Mouse (Mus musculus): Measurements from ENCODE around the gene Jph4. TPM values are rescaled to one million over a fixed set of nuclear protein-coding genes. Genes with fewer than 3 reads are reported as not detected.

The Jph4 gene
- polyA plus RNA-seq, 1 experiment, result 0.43 TPM

- WGBS, result 11% methylated on average over 34 of the region's 34 CpGs
Measured at GRCm38 (mm10) chr14:55091209-55091865, 25.4 kb downstream of the Jph4 start.

GRCm38 (mm10) chr14:55089199-55089947 is 27.4 kb downstream of the Jph4 start:
- no peak for DNase-seq
- 62% methylated on average over 13 of the region's 13 CpGs for WGBS
- Histone ChIP-seq H3K4me3 (replicated peaks; ENCODE audit: extremely low read depth, low read depth, low read length) (no peak overlapping the region), H3K4me1 (ENCODE audit: control insufficient read depth, insufficient read depth, low read length) (no peaks in the 10 kb centered on the region; the same call in 1 of the 2 replicates)
- TF ChIP-seq CTCF (IDR thresholded peaks at IDR 0.05; ENCODE audit: insufficient read depth, low read length), result no peak
- TF ChIP-seq POLR2A (IDR thresholded peaks at IDR 0.05; ENCODE audit: borderline replicate concordance, extremely low read depth, low read depth, low read length), result no peak

More at GRCm38 (mm10) chr14:55091209-55091865, 25.4 kb downstream of the Jph4 start:
- Histone ChIP-seq H3K4me1 (ENCODE audit: control insufficient read depth, insufficient read depth, low read length) (peaks cover 2% of the 10 kb centered on the region; the same call in 1 of the 2 replicates), H3K4me3 (replicated peaks; ENCODE audit: extremely low read depth, low read depth, low read length) (peak overlapping the region; percentile 93)
- TF ChIP-seq CTCF (IDR thresholded peaks at IDR 0.05; ENCODE audit: insufficient read depth, low read length), result no peak
- no peak for TF ChIP-seq POLR2A (IDR thresholded peaks at IDR 0.05; ENCODE audit: borderline replicate concordance, extremely low read depth, low read depth, low read length)
- DNase-seq, result peak; percentile 34

- TF ChIP-seq CTCF (IDR thresholded peaks at IDR 0.05; ENCODE audit: insufficient read depth, low read length) (no peak), POLR2A (IDR thresholded peaks at IDR 0.05; ENCODE audit: borderline replicate concordance, extremely low read depth, low read depth, low read length) (no peak)
- H3K4me3 ChIP-seq (replicated peaks; ENCODE audit: extremely low read depth, low read depth, low read length), result no peak overlapping the region
- no peaks in the 10 kb centered on the region; the same call in 1 of the 2 replicates for H3K4me1 ChIP-seq (ENCODE audit: control insufficient read depth, insufficient read depth, low read length)
- no peak for DNase-seq
- WGBS, result 91% methylated on average over 6 of the region's 6 CpGs
Measured at GRCm38 (mm10) chr14:55086009-55086514, 30.7 kb downstream of the Jph4 start.

GRCm38 (mm10) chr14:55085324-55086008 is 31.3 kb downstream of the Jph4 start:
- Histone ChIP-seq H3K4me3 (replicated peaks; ENCODE audit: extremely low read depth, low read depth, low read length) (no peak overlapping the region), H3K4me1 (ENCODE audit: control insufficient read depth, insufficient read depth, low read length) (no peaks in the 10 kb centered on the region)
- 74% methylated on average over 9 of the region's 9 CpGs for WGBS
- no peak for DNase-seq
- TF ChIP-seq CTCF (IDR thresholded peaks at IDR 0.05; ENCODE audit: insufficient read depth, low read length), result no peak
- TF ChIP-seq POLR2A (IDR thresholded peaks at IDR 0.05; ENCODE audit: borderline replicate concordance, extremely low read depth, low read depth, low read length), result no peak

- Histone ChIP-seq H3K4me3 (replicated peaks; ENCODE audit: extremely low read depth, low read depth, low read length) (no peak overlapping the region), H3K4me1 (ENCODE audit: control insufficient read depth, insufficient read depth, low read length) (no peaks in the 10 kb centered on the region)
- TF ChIP-seq POLR2A (IDR thresholded peaks at IDR 0.05; ENCODE audit: borderline replicate concordance, extremely low read depth, low read depth, low read length) (no peak), CTCF (IDR thresholded peaks at IDR 0.05; ENCODE audit: insufficient read depth, low read length) (no peak)
- 64% methylated on average over 6 of the region's 6 CpGs for WGBS
- DNase-seq, result no peak
Measured at GRCm38 (mm10) chr14:55083481-55083880, 33.3 kb downstream of the Jph4 start.

- 42% methylated on average over 5 of the region's 5 CpGs for WGBS
- no peaks in the 10 kb centered on the region for H3K4me1 ChIP-seq (ENCODE audit: control insufficient read depth, insufficient read depth, low read length)
- no peak overlapping the region for H3K4me3 ChIP-seq (replicated peaks; ENCODE audit: extremely low read depth, low read depth, low read length)
- TF ChIP-seq POLR2A (IDR thresholded peaks at IDR 0.05; ENCODE audit: borderline replicate concordance, extremely low read depth, low read depth, low read length), result no peak
- no peak for TF ChIP-seq CTCF (IDR thresholded peaks at IDR 0.05; ENCODE audit: insufficient read depth, low read length)
- DNase-seq, result no peak
Measured at GRCm38 (mm10) chr14:55081105-55081504, 35.6 kb downstream of the Jph4 start.

- WGBS, result 23% methylated on average over 8 of the region's 8 CpGs
- TF ChIP-seq POLR2A (IDR thresholded peaks at IDR 0.05; ENCODE audit: borderline replicate concordance, extremely low read depth, low read depth, low read length) (no peak), CTCF (IDR thresholded peaks at IDR 0.05; ENCODE audit: insufficient read depth, low read length) (peak; percentile 91)
- DNase-seq, result peak; percentile 59
- H3K4me3 ChIP-seq (replicated peaks; ENCODE audit: extremely low read depth, low read depth, low read length), result no peak overlapping the region
- H3K4me1 ChIP-seq (ENCODE audit: control insufficient read depth, insufficient read depth, low read length), result no peaks in the 10 kb centered on the region
Measured at GRCm38 (mm10) chr14:55079214-55079970, 37.3 kb downstream of the Jph4 start.

- no peaks in the 10 kb centered on the region for H3K4me1 ChIP-seq (ENCODE audit: control insufficient read depth, insufficient read depth, low read length)
- no peak overlapping the region for H3K4me3 ChIP-seq (replicated peaks; ENCODE audit: extremely low read depth, low read depth, low read length)
- 36% methylated on average over 23 of the region's 23 CpGs for WGBS
- TF ChIP-seq CTCF (IDR thresholded peaks at IDR 0.05; ENCODE audit: insufficient read depth, low read length), result no peak
- no peak for TF ChIP-seq POLR2A (IDR thresholded peaks at IDR 0.05; ENCODE audit: borderline replicate concordance, extremely low read depth, low read depth, low read length)
- no peak for DNase-seq
Measured at GRCm38 (mm10) chr14:55078366-55078989, 38.3 kb downstream of the Jph4 start.
